Mouse (Mus musculus) heart, postnatal 14 days (tissue): Measurements from ENCODE around the gene Wap. TPM values are rescaled to one million over a fixed set of nuclear protein-coding genes. Genes with fewer than 3 reads are reported as not detected.
A peak's percentile ranks its signal among the peaks of the same experiment; 100 is the strongest.

Experiments used
- DNase-seq, 2 experiments: peaks; one replicate each; pipeline ENCODE4 v3.0.0; 2021 to 2022
- intact Hi-C: fragments of 180-260 bp; cut with DNase I; formaldehyde crosslinking; loops from one replicate; pipeline ENCODE4 v1.15.1; 2025
- total RNA-seq, 2 experiments: library from RNA; stranded (reverse); gene quantifications; 2 replicates each; pipeline ENCODE4 v1.2.3; 2021

Wap gene
- total RNA-seq, 2 experiments from 2014 or later, result not detected

DNA sequence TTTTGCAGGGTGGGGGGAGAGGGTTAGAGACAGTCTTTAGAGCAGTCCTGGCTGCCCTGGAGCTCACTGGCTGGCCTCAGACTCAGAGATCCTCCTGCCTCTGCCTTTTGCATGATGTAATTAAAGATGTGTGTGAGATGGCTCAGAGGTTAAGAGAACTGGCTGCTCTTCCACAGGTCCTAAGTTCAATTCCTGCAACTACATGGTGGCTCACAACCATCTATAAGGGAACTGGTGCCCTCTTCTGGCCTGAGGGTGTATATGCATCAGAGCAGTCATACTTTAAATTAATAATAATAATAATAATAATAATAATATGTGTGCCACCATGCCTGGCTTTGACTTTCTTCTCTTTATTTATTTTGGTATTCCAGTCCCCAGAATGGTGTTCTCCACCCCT, 8.8 kb downstream of the Wap start:
- intact Hi-C loops, result no loop called here
- peak in 1 of 2 experiments; percentile 48 for DNase-seq

DNA sequence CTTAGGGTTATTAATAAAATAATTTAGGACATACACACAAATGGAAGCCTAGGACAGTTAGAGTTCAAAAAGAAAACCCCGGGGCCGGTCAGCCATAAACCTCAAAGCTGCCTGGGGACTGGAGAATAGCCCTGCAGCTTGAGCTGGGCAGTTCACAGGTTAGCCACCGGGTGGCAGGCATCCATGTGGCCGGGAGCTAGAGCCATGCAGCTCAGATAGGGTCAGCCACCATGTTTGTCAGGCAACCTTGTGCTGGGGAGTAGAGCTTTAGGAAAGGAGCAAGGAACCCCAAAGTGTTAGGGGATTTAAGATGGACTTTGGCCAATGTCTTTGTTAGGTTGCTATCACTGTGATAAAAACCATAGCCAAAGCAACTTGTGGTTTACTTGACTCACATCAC, 9.9 kb downstream of the Wap start:
- intact Hi-C loops, result no loop called here
- DNase-seq, result peak; percentile 38 to 64

DNA sequence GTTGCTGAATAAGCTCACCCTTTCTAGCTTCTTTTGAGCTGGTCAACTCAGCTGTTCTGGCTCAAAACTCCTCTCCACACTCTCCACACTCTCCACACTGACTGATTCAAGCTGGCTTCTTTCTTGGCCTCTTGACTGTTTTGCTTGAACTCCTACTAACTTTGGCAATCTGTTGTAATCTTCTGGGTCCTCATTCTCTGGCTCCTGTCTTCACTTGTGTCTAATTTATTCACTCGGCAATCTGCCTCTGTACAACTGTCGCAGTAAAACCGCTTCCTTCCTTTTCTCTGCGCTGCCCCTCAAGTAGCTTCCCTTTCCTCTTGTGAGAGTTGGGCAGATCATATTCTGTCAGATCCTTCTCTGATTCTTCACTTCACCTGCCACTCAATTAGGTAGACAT, 10.7 kb downstream of the Wap start:
- peak in 1 of 2 experiments; percentile 30 for DNase-seq
- intact Hi-C loops, result loop anchor here (2.0 kb wide), 1 partner anchor 161 kb away; no protein-coding TSS in a partner anchor

DNA sequence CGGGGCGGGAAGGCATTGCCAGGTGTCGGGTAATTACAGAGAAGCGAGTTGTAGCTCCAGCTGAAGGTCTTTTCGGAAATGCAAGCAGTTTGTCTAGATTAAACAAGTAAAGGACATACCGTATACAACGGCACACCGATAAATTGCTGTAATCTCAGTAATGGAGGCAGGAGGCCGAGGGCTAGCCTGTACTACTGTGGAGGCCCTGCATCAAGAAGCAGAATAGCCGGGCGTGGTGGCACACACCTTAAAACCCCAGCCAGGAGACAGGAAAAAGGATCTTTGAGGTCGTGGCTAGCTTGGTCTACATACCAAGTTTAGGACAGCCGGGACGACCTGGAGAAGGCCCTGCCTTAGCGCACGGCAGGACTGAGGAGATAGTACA, 12.1 kb downstream of the Wap start:
- intact Hi-C loops, result loop anchor here (2.0 kb wide), 1 partner anchor 160 kb away; no protein-coding TSS in a partner anchor
- peak in 1 of 2 experiments; percentile 36 for DNase-seq

DNA sequence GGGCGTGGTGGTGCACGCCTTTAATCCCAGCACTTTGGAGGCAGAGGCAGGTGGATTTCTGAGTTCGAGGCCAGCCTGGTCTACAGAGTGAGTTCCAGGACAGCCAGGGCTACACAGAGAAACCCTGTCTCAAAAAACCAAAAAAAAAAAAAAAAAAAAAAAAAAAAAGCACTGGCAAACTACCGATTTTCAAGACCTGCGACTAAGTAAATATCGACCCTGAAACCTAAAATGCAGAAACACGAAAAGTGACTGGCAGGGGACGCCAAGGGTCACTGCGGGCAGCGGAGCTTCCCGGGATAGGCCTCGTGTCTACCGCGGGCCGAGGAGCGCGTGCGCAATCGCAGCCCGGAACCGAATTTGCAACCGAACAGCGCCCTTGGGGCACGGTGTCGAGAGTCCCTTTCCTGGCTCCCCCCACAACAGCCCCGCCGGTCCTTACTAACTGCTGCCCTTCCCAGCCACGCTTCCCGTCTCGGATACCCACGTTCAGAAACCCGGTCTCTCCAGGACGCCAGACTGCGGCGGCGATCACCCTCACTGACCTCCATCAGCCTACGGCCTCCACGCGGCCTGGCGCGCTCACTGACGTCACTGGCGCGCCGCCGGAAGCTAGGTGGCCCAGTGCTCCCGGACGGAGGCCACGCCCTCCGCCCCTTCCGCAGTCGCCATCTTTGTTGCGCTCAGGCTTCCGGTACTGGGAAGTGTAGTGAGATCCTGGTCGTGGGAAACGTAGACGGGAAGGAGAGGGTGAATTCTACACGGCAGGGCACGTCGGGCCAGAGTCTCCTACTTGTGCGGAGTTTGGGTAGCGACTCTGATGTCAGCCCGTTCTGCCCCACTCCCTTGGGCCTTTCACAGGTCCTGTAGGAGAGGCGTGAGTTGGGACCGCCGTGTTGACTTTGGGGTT, 12.7 kb downstream of the Wap start, which contains the start of gene Tbrg4:
Gene Tbrg4, minus strand, starts transcription at position 590 of the 910 bp plus-strand sequence.
- DNase-seq, result peak; percentile 95
- intact Hi-C loops, result loop anchor here (2.0 kb wide), 2 partner anchors 79 to 159 kb away; partner anchors contain the start of gene Ccm2

DNA sequence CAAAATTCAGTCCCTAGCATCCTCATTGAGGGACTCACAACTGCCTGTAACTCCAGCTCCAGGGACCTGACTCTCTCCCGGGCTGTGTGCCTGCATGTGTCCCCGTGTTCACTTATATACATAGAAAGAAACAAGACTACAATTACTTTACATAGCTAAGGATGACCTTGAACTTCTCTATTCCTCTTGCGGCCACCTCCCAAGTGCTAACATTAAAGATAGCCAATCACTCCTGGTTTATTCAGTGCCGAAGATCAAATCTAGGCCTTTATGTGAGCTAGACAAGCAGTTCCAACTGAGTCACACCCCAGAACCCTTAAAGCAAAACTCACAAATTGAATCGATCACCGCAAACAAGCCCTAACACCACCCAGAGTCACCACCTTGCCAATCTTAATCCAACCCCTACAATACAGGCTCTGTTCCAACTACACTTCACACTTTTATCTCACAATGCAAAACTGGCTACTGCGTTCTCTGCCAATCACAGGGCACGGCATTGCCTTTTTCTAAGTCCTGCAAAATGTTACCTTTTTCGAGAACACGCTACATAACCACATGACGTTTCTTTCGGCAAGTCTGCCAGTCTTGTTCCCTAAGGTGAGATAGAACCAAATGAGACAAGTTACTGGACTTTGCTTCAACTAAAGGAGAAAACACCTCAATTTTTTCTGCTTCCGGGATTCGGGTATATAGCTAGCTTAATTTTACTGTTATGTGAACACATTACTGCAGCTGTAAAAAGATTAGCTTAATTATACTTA, 13.6 kb downstream of the Wap start:
- no peak for DNase-seq
- intact Hi-C loops, result loop anchor here (2.0 kb wide), 1 partner anchor 78 kb away; the partner anchor contains the start of gene Ccm2

DNA sequence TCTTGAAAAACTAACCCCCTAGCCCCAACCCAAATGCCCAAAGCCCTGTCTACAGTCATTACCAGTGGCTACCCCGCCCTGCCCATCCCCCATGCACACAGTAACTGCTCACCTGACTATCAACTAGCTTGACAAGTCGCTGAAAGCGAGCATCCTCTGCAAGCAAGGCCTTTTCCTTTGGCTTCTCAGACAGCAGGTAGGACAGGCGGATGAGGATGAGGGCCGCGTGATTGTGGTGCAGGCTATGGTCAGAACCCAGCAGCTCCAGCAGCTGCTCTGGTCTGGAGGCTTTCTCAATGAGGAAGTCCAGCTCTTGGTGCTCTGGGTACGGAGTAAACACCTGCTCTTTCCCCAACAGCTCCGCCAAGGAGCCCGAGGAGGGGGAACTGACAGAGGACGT, 14.7 kb downstream of the Wap start:
- DNase-seq, result no peak
- intact Hi-C loops, result loop anchor here (2.0 kb wide), 1 partner anchor 77 kb away; the partner anchor contains the start of gene Ccm2

DNA sequence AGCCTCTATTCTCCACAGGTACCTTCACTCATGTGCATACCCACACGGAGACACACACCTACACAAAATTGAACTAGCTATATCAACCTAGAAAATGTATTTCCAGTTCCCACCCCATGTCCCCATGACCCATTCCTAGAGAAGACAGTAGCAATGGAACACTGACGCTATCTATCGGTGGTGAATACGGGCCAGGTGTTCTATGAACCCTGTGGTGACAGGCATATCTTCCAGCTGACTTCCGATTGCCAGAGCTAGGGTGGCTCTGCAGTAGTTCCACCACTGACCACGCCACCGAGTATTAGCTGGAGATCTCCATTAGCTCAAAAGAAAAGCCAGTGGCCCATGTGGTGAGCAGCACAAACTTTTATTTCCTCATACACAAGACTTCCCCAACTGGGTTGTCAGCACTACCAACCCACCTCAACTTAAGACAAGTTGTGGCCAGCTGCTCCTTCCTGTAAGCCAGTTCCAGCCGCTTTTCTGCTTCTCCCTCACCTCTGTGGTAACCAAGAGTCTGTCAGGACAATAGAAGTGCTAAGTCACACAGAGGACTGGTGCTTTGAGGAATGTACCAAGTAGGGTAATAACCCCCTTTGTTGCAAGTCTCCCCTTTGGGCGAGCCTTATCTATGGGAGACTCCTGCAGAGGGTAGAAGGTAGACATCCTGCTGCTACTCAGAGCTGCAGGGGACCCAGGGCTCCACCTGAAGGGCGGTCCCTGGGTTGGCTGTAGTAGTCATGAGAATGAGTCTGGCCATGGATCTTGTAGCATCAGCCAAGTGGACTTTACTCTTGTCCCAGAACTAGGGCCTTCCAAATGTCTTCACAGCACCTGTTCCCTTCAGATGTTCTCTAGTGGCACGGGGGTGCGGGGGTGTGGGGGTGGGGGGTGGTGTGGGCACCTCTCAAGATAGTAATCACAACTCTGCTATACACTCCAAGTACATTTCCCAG, 22.9 kb downstream of the Wap start:
- intact Hi-C loops, result no loop called here
- no peak for DNase-seq

DNA sequence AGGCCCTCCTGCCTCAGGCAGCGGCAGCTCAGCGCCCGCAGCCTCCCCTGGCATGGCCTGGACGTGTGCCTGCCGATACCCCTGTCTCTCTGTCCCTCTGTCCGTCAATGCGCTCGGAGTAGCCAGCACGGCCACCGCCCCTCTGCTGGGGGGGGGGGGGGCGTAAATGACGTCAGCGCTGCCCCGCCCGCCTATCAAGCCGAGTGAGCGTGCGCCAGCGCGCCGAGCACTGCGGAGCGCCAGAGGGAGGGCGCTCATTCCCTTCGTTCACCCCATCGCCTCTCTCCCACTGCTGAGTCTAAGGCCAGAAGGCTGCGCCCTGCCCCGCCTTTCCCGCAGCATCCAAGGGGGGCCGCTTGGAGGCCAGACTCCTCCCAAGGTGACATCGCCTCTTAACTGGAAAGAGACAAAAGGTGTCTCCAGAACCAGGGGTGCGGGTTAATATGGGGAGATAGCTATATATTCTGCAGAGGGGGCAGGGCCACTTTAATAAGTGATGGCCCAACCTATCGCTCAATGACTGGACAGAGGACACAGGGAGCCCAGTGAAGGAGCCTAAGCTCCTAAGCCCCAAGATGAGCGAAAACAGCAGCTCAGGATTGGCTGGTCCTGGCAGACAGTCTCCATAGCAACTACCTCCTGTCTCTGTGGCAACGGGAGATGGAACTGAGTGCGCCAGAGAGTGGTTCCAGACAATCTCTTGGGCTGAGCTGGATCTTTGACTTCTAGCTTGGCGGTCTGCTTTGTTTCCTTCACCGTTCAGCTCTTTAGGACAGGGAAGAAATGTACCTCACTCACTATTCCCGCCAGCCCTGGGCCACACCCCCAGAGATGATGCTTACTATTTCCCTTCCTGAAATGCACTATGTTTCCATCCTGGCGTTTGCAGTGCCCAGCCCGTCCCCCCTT, 32.7 kb downstream of the Wap start, which contains the start of gene Nacad:
Gene Nacad, minus strand, starts transcription at position 563 of the 909 bp plus-strand sequence.
- peak in 1 of 2 experiments; percentile 33 for DNase-seq
- intact Hi-C loops, result no loop called here

DNA sequence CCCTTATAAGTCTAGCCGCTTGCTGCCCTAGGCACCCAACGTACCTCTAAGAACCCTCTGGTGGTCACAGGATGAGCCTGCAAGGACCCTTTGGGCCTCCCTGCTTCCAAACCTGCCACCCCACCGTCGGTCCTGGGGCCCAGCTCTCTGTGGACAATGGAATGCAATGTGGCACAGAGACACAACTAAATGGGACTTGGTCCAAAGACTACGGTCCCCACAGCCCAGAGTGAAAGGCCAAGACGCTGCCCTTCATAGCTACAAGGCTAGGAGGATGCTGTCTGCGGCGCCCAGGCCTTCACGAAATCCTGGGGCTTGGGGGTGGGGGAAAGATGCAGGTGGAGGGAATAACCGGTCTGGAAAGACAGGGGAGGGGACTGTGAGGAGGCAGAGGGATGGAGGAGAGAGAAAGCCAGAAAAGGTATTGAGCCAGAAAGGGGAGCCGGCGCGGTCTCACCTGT, 33.4 kb downstream of the Wap start:
- DNase-seq, result no peak
- intact Hi-C loops, result no loop called here

DNA sequence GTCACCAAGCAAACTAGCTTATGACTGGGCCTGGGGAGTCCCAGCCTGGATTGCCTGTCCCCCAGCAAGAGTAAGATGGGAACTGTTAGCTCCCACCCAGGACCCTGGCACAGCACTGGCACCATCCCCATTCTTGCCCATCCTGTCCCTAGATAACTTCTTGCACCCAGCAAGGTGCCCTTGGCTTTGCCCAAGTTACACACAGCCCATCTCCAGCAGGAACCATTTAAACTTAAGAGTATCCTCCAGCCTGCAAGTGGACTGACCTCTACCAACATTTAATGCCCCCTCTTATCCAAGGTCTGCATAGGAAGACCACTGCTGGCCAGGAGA, 33.9 kb downstream of the Wap start:
- no peak for DNase-seq
- intact Hi-C loops, result no loop called here

DNA sequence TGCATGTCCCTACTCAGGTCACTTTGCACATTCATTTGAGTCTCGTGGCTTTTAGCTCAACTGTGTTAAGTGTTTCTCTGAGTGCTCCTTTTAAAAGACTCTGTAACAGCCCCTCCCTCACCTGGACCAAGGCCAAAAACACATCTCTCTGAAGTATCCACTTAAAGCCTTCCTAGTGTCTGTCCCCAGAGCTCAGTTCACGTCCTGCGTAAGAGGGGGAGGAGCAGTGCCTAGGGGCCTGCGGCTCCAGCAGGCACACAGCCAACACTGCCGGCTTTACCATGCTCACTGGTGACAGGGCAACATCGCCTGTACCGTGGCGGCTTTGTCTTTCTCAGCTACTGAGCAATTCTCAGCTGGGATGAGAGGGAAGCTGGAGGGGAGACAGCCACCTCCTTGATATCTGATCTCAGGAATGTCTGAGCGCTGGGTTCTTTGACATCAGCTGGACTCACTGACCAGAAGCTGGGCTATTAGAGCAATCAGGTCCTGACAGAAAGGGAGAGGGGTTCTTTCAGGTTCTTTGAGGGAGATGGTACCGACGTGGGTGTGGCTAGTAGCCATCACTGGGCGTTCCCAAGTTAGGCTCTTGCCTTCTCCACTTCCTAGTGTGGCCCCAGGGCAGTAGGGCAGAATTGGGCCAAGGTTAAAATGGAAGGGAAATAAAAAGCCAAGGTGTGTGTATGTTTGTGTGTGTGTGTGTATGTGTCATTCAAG, 34.4 kb downstream of the Wap start:
- intact Hi-C loops, result no loop called here
- peak; percentile 42 for DNase-seq

DNA sequence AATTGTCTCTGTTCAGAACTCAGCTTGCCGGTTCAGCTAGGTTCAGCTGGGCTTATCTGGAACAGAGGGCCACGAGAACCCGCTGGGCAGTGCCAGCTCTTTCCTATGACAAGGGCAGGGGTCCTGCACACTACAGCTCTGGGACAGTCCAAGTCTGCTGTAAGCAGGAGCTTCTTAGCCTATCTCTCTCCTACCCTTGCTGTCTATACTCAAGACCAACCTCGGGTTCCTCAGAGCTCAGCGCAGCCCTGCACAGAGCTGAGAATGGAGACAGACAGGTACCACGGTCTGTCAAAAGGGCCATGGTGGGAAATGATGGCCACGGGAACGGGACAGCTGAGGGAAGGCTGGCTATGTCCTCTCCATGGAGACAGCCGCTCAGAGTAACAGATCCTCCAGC, 35.2 kb downstream of the Wap start:
- no peak for DNase-seq

DNA sequence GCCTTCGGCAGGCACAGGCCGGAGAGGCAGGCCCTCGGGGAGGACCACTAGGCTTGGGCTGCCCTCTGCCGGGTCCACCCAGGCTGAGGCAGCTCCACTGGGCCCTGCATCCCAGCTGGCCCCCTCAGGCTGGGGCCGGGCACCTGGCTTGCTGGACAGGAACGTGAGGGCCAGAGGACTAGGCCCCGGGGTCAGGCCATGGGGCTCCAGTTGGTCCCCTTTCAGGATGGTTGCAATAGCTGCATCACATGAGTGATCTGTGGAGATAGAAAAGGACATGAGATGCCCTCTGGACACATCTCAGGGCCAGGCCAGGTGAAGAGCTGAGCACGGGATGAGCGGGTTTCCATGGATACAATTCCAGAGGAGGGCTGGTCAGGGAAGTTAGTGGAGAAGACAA, 35.8 kb downstream of the Wap start:
- DNase-seq, result no peak
- intact Hi-C loops, result no loop called here

More for the DNA sequence above, 35.2 kb downstream of the Wap start:
- intact Hi-C loops, result no loop called here

DNA sequence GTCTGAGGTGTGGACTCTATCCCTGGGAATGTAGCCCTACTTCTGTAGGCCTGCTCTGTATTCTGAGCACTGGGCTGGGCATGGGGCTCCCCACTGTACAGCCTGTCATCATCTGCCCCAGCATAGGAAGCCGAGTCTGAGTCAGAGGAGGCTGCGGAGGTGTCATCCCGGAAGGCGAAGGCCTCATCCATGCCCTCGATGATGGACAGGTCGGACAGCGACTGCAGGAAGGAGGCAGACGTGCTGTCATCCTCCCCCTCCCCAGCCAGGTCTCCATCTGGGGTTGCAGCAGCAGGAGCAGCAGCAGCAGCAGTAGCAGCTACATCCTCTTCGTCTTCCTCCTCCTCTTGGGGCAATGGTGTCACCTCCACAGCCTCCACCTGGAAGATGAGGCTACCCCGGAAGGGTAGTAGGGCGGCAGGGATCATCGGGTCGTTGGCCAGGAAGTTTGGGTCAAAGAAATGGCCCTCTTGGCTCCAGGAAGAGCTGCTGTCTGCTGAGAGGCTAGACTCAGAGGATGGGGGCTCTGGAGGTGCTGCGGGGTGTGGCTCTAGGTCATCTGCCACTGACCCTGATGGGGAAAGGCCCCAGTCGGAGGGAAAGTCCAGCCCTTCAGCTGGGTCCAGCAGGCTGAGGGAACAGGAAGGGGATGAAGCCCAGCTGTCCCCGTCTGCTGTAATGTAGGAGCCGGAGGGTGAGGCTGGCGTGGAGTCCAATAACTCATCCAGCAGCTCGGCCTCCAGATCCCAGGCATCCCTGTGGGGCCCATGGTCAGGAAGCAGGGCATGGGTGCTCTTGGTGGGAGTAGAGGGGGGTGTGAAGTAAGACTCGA, 36.6 kb downstream of the Wap start:
- DNase-seq, result no peak
- intact Hi-C loops, result no loop called here

DNA sequence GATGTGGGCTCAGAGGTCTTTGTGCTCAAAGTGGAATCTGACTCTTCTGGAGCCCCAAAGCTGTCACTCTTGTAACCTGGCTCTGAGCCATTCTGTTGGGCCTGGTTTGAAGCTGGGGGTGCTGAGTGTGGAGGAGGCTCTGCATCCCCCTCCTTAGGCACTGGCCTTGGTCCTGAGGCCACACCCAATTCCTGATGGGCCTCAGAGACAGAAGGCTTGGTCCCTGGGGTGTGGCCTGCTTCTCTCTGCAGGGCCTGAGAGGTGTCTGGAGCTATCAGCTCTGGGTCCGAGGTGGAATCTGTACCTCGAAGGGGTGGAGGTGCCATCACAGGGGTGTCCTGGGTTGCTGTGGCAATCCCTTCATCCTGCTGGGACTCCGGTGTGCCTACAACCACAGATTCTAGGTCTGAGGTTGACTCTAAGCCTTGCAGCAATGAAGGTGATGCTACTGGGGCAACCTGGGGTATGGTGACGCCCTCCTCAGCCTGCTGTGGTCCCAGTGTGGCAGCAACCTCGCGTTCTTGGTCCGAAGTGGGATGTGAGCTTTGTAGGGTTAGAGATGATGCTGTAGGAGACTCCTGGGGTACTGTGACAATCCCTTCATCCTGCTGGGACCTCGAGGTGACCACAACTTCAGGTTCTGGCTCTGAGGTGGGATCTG, 38.0 kb downstream of the Wap start:
- intact Hi-C loops, result no loop called here
- DNase-seq, result no peak

DNA sequence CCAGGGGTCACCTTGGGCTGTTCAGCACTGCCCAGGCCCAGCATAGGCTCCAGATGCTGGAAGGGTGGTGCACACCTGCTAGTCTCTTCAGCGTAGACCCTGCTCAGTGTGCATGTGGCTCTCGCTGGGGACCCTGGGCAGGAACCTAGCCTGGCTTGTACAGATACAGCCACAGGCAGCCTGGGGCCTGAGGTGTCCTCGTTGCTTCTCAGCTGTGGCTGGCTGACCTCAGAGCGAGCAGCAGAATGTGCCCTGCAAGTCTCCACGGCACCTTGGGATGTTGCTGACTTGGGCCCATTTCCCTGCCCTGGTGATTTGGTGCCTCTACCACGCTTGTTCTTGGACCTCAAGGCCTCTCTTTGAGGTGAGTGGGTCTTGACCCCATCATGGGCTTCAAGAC, 38.6 kb downstream of the Wap start:
- DNase-seq, result no peak
- intact Hi-C loops, result no loop called here
